Mouse (Mus musculus) E14TG2a.4 (cell line): ENCODE data around the gene Copb1.

Experiments
- CTCF ChIP-seq: conservative IDR thresholded peaks from 2 replicates; pipeline ENCODE4 v1.5.1; 2014; ENCODE audit warnings: low read length
- NANOG ChIP-seq: IDR thresholded peaks from 2 replicates; pipeline ENCODE4 v1.6.1; 2014; ENCODE audit warnings: borderline replicate concordance, low read length, mixed read lengths
- POU5F1 ChIP-seq: IDR thresholded peaks from 2 replicates; pipeline ENCODE4 v1.6.1; 2014; ENCODE audit warnings: low read length, borderline replicate concordance

GRCm38 (mm10) chr7:114200651-114201050 lies 53.9 kb downstream of the Copb1 start:
- TF ChIP-seq CTCF (no peak), NANOG (no peak), POU5F1 (no peak)
